Mouse (Mus musculus): ENCODE data around the gene Ppef1.

GRCm38 (mm10) chrX:160773033-160773432 is 37.5 kb upstream of the Ppef1 start:
- no peak for TF ChIP-seq CTCF (IDR thresholded peaks at IDR 0.05; ENCODE audit: low read depth, low read length)
- TF ChIP-seq POLR2AphosphoS5 (IDR thresholded peaks at IDR 0.05; ENCODE audit: insufficient replicate concordance, low read depth, low read length) = no peak
- no peak for TF ChIP-seq GATA1 (IDR thresholded peaks at IDR 0.05; ENCODE audit: borderline replicate concordance, low read length)
- no peak for TF ChIP-seq TAL1 (conservative IDR thresholded peaks at IDR 0.05; ENCODE audit: low read depth, low read length)
